11 mouse cellular contexts compared by ENCODE assay signal in the genomic region with DNA sequence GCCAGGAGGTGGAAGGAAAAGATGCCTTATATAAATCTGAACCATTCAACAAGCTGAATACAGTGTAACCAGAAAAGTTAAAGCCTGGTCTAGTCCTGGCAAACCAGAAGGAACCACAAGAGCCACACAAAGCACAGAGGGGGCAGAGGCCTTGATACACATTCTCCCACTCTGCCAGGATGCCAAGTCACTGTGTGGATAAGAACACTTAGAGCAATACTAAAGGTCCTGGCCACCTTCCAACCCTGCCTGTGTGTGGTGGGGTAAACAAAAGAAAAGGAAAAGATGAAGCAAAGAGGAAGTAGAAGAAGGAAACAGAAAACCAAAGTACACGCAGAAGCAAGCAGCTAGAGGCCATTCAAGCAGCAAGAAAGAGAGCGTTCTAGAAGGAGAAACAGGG.
DNase-seq lines count a peak whose midpoint lies in the region; ATAC-seq and TF ChIP-seq lines count a peak whose summit lies in the region.
"Had no signal": no experiment of that assay in that cellular context is flagged by ENCODE, and none has a peak within 500 bp of the region (broad histone marks: within the 10 kb centered on the region; RNA-seq: fewer than 3 reads in every experiment).

No protein-coding gene starts in this region.

- no peak overlapping the region for H3K4me3 ChIP-seq in kidney, embryonic 15.5 days (replicated peaks)
- no peak overlapping the region for H3K4me3 ChIP-seq in MEL (ENCODE audit: control insufficient read depth in 1 of 2, insufficient read depth in 1 of 2, low read depth in 2 of 2, low read length in 2 of 2)
- H3K4me3 ChIP-seq in lung, embryonic 16.5 days (ENCODE audit: low read length), result no peak overlapping the region
- no peak overlapping the region for H3K4me3 ChIP-seq in hindbrain, embryonic 12.5 days
- H3K4me3 ChIP-seq: heart, adult 2 months; hindbrain, embryonic 15.5 days; liver, embryonic 13.5 days had no signal

- no peak overlapping the region for H3K9ac ChIP-seq in kidney, embryonic 15.5 days
- H3K9ac ChIP-seq in MEL (ENCODE audit: control insufficient read depth, low read depth, low read length, poor library complexity, severe bottlenecking), result no peak overlapping the region
- H3K9ac ChIP-seq in lung, embryonic 16.5 days (ENCODE audit: low read length), result no peak overlapping the region
- no peak overlapping the region for H3K9ac ChIP-seq in hindbrain, embryonic 12.5 days
- H3K9ac ChIP-seq: hindbrain, embryonic 15.5 days; liver, embryonic 13.5 days had no signal

- H3K4me2 ChIP-seq in kidney, embryonic 15.5 days, result no peak overlapping the region
- no peak overlapping the region for H3K4me2 ChIP-seq in lung, embryonic 16.5 days (ENCODE audit: low read depth, low read length)
- H3K4me2 ChIP-seq in hindbrain, embryonic 12.5 days (replicated peaks), result no peak overlapping the region
- H3K4me2 ChIP-seq: hindbrain, embryonic 15.5 days; liver, embryonic 13.5 days had no signal

- H3K4me1 ChIP-seq in kidney, embryonic 15.5 days, result no peaks in the 10 kb centered on the region
- H3K4me1 ChIP-seq in MEL (ENCODE audit: control insufficient read depth in 1 of 2, insufficient read depth in 2 of 2, low read length in 2 of 2), result no peaks in the 10 kb centered on the region
- peaks cover 5% of the 10 kb centered on the region for H3K4me1 ChIP-seq in lung, embryonic 16.5 days (replicated peaks; ENCODE audit: control insufficient read depth, insufficient read depth, low read length)
- H3K4me1 ChIP-seq in hindbrain, embryonic 12.5 days, result no peaks in the 10 kb centered on the region
- H3K4me1 ChIP-seq: liver, embryonic 13.5 days had no signal

- TF ChIP-seq POLR2A in MEL (IDR thresholded peaks at IDR 0.05; ENCODE audit: control insufficient read depth in 1 of 2, insufficient read depth in 1 of 2, low read depth in 1 of 2, low read length in 2 of 2, poor library complexity in 1 of 2), result no peak

- no peak for TF ChIP-seq EP300 in MEL (IDR thresholded peaks at IDR 0.05; ENCODE audit: low read depth in 1 of 2, low read length in 2 of 2)

- no peaks in the 10 kb centered on the region for H3K27me3 ChIP-seq in kidney, embryonic 15.5 days
- H3K27me3 ChIP-seq in MEL (ENCODE audit: control insufficient read depth in 1 of 2, insufficient read depth in 2 of 2, low read length in 2 of 2), result no peaks in the 10 kb centered on the region
- no peaks in the 10 kb centered on the region for H3K27me3 ChIP-seq in lung, embryonic 16.5 days (ENCODE audit: control insufficient read depth, insufficient read depth, low read depth, low read length)
- no peaks in the 10 kb centered on the region for H3K27me3 ChIP-seq in hindbrain, embryonic 12.5 days
- H3K27me3 ChIP-seq: hindbrain, embryonic 15.5 days; liver, embryonic 13.5 days had no signal

- DNase-seq in kidney, postnatal 10 days, result peak; percentile 16
- DNase-seq in A20 (ENCODE audit: low read depth, low spot score) (peak; percentile 41), MEL (ENCODE audit: low read depth, low spot score) (peak; percentile 3)
- DNase-seq in layer of hippocampus, adult 8-10 months (ENCODE audit: low spot score in 2 of 2), result no peak
- DNase-seq: heart, adult 2 months; liver, embryonic 13.5 days had no signal

- TF ChIP-seq RAD21 in MEL (IDR thresholded peaks at IDR 0.05; ENCODE audit: low read depth, low read length), result no peak

- no peak for ATAC-seq in kidney, embryonic 15.5 days (replicated peaks; ENCODE audit: low FRiP score)
- ATAC-seq in lung, embryonic 16.5 days (ENCODE audit: low read depth), result peak; percentile 70; the same call in 1 of the 2 replicates
- ATAC-seq in hindbrain, embryonic 12.5 days (ENCODE audit: low FRiP score), result no peak

- WGBS in kidney, embryonic 15.5 days, result 75% methylated on average over 2 of the region's 2 CpGs
- 27% methylated on average over 2 of the region's 2 CpGs for WGBS in lung, embryonic 16.5 days
- WGBS in hindbrain, embryonic 12.5 days, result 84% methylated on average over 2 of the region's 2 CpGs

- H3K27ac ChIP-seq in kidney, embryonic 15.5 days, result no peak overlapping the region
- H3K27ac ChIP-seq in MEL (ENCODE audit: control insufficient read depth, low read depth, low read length), result no peak overlapping the region
- peak overlapping the region; percentile 17 for H3K27ac ChIP-seq in lung, embryonic 16.5 days (ENCODE audit: low read length)
- no peak overlapping the region for H3K27ac ChIP-seq in hindbrain, embryonic 12.5 days
- H3K27ac ChIP-seq: heart, adult 2 months; hindbrain, embryonic 15.5 days; kidney, postnatal 0 days; liver, embryonic 13.5 days had no signal

- TF ChIP-seq CTCF in MEL (IDR thresholded peaks at IDR 0.05 in 2 of 3, conservative IDR thresholded peaks at IDR 0.05 in 1 of 3; ENCODE audit: control insufficient read depth in 1 of 3, insufficient read depth in 1 of 3, low read depth in 2 of 3, low read length in 3 of 3, poor library complexity in 1 of 3, severe bottlenecking in 1 of 3), result no peak

- H3K36me3 ChIP-seq in kidney, embryonic 15.5 days, result no peaks in the 10 kb centered on the region
- no peaks in the 10 kb centered on the region for H3K36me3 ChIP-seq in MEL (ENCODE audit: control insufficient read depth in 1 of 2, insufficient read depth in 2 of 2, low read length in 2 of 2)
- H3K36me3 ChIP-seq in lung, embryonic 16.5 days (ENCODE audit: control insufficient read depth, insufficient read depth, low read length), result no peaks in the 10 kb centered on the region
- H3K36me3 ChIP-seq in hindbrain, embryonic 12.5 days, result no peaks in the 10 kb centered on the region
- H3K36me3 ChIP-seq: hindbrain, embryonic 15.5 days; liver, embryonic 13.5 days had no signal

- no peaks in the 10 kb centered on the region for H3K79me2 ChIP-seq in MEL (ENCODE audit: control insufficient read depth, insufficient read depth, low read length, poor library complexity)

- no peaks in the 10 kb centered on the region for H3K9me3 ChIP-seq in kidney, embryonic 15.5 days (replicated peaks)
- no peaks in the 10 kb centered on the region for H3K9me3 ChIP-seq in MEL (replicated peaks; ENCODE audit: insufficient read depth, low read length)
- H3K9me3 ChIP-seq in lung, embryonic 16.5 days (ENCODE audit: control insufficient read depth, low read length), result no peaks in the 10 kb centered on the region
- no peaks in the 10 kb centered on the region for H3K9me3 ChIP-seq in hindbrain, embryonic 12.5 days (replicated peaks)
- H3K9me3 ChIP-seq: hindbrain, embryonic 15.5 days; liver, embryonic 13.5 days had no signal

TF ChIP-seq in MEL, 35 proteins besides CTCF, POLR2A, EP300 and RAD21:
- no peak for TF ChIP-seq MEF2A (IDR thresholded peaks at IDR 0.05; ENCODE audit: extremely low read depth, insufficient replicate concordance, low read depth, low read length, poor library complexity, severe bottlenecking)

Comparison
In these comparisons a context has a peak if more than half of its experiments do, and no peak if none do; other contexts are left out.
1. DNase-seq: peak in kidney, postnatal 10 days (single experiment), A20 (single experiment) and MEL (single experiment); none in layer of hippocampus, adult 8-10 months (0 of 2).